Mouse (Mus musculus) myocyte (in vitro differentiated cells): Measurements from ENCODE around the gene Nt5c2. TPM values are rescaled to one million over a fixed set of nuclear protein-coding genes. Genes with fewer than 3 reads are reported as not detected.

Source experiments
- H3K27me3 ChIP-seq: one replicate; pipeline ENCODE4 v1.6.1; 2011; ENCODE audit not compliant: control insufficient read depth, insufficient read depth, insufficient read length
- H3K36me3 ChIP-seq: one replicate; pipeline ENCODE4 v1.6.1; 2011; ENCODE audit not compliant: control insufficient read depth, insufficient read depth
- H3K4me2 ChIP-seq: one replicate; pipeline ENCODE4 v1.6.1; 2011; ENCODE audit warnings: low read depth, control low read depth
- H3K4me3 ChIP-seq: one replicate; pipeline ENCODE4 v1.5.1; 2011; ENCODE audit warnings: mild to moderate bottlenecking, control low read depth, moderate library complexity
- H3K79me2 ChIP-seq: one replicate; pipeline ENCODE4 v1.6.1; 2011; ENCODE audit not compliant: control insufficient read depth, insufficient read depth
- H3ac ChIP-seq: one replicate; pipeline ENCODE4 v1.6.1; 2011; ENCODE audit not compliant: control insufficient read depth, insufficient read length
- CEBPB ChIP-seq: IDR thresholded peaks from 2 replicates; pipeline ENCODE4 v1.6.1; 2011; ENCODE audit warnings: mild to moderate bottlenecking, moderate library complexity; ENCODE audit not compliant: poor library complexity, insufficient read depth, severe bottlenecking
- E2F4 ChIP-seq: IDR thresholded peaks from one replicate; pipeline ENCODE4 v1.6.1; 2011; ENCODE audit warnings: mild to moderate bottlenecking, control low read depth, moderate library complexity; ENCODE audit not compliant: insufficient read depth
- MAX ChIP-seq: IDR thresholded peaks from one replicate; pipeline ENCODE4 v1.6.1; 2011; ENCODE audit warnings: low read depth, mild to moderate bottlenecking, control low read depth
- MYOD1 ChIP-seq, 3 experiments: IDR thresholded peaks; one replicate each; pipeline ENCODE4 v1.6.1; 2011; ENCODE audit warnings: control low read depth in 2 of 3, low read depth in 2 of 3, mild to moderate bottlenecking in 2 of 3, moderate library complexity in 1 of 3; ENCODE audit not compliant: insufficient read length in 2 of 3, control insufficient read depth in 1 of 3
- MYOG ChIP-seq, 3 experiments: IDR thresholded peaks; one replicate each; pipeline ENCODE4 v1.6.1; 2011; ENCODE audit warnings: control low read depth in 2 of 3, low read depth in 2 of 3, mild to moderate bottlenecking in 2 of 3; ENCODE audit not compliant: insufficient read length in 2 of 3, control insufficient read depth in 1 of 3, insufficient read depth in 1 of 3
- POLR2A ChIP-seq: IDR thresholded peaks from one replicate; pipeline ENCODE4 v1.6.1; 2011; ENCODE audit warnings: low read depth, mild to moderate bottlenecking, control low read depth, moderate library complexity; ENCODE audit not compliant: insufficient read length
- POLR2AphosphoS2 ChIP-seq: IDR thresholded peaks from one replicate; pipeline ENCODE4 v1.6.1; 2011; ENCODE audit warnings: low read depth, control low read depth; ENCODE audit not compliant: insufficient read length
- REST ChIP-seq: IDR thresholded peaks from one replicate; pipeline ENCODE4 v1.6.1; 2011; ENCODE audit warnings: mild to moderate bottlenecking, control low read depth, moderate library complexity; ENCODE audit not compliant: insufficient read depth, insufficient read length
- SRF ChIP-seq: IDR thresholded peaks from one replicate; pipeline ENCODE4 v1.6.1; 2011; ENCODE audit warnings: low read depth; ENCODE audit not compliant: control insufficient read depth, insufficient read length
- TCF12 ChIP-seq: IDR thresholded peaks from one replicate; pipeline ENCODE4 v1.6.1; 2011; ENCODE audit warnings: mild to moderate bottlenecking, control low read depth; ENCODE audit not compliant: poor library complexity, insufficient read depth, severe bottlenecking
- TCF3 ChIP-seq: IDR thresholded peaks from one replicate; pipeline ENCODE4 v1.6.1; 2011; ENCODE audit warnings: low read depth, control low read depth; ENCODE audit not compliant: insufficient read length
- USF1 ChIP-seq: IDR thresholded peaks from one replicate; pipeline ENCODE4 v1.6.1; 2011; ENCODE audit warnings: low read depth, mild to moderate bottlenecking, control low read depth, moderate library complexity
- polyA plus RNA-seq: library from polyadenylated mRNA; unstranded; fragments of >200 nt; fragmentation: generic; extraction: Trizol; gene quantifications from one replicate; pipeline ENCODE4 v1.2.1, GENCODE M21; 2012; ENCODE audit warnings: missing spikeins

The Nt5c2 gene
- polyA plus RNA-seq, 1 experiment, result 19.5 TPM

- TF ChIP-seq E2F4 (no peak), USF1 (no peak), MYOD1 (IDR thresholded peaks at IDR 0.05; ENCODE audit: control insufficient read depth in 1 of 3, insufficient read length in 2 of 3, low read depth in 2 of 3) (peak in 1 of 3 experiments; percentile 15), TCF12 (no peak)
Measured at GRCm38 (mm10) chr19:46971051-46971689, 43.8 kb downstream of the Nt5c2 start.

GRCm38 (mm10) chr19:46970121-46970729 is 44.7 kb downstream of the Nt5c2 start:
- no peak overlapping the region for H3K4me3 ChIP-seq
- H3K27me3 ChIP-seq, result no peaks in the 10 kb centered on the region
- no peak overlapping the region for H3ac ChIP-seq
- no peaks in the 10 kb centered on the region for H3K79me2 ChIP-seq
- TF ChIP-seq TCF3, result no peak
- TF ChIP-seq MYOD1 (IDR thresholded peaks at IDR 0.05; ENCODE audit: control insufficient read depth in 1 of 3, insufficient read length in 2 of 3, low read depth in 2 of 3), result no peak
- TF ChIP-seq TCF12, result no peak
- TF ChIP-seq E2F4, result no peak
- TF ChIP-seq POLR2A, result no peak
- no peak for TF ChIP-seq MAX
- TF ChIP-seq REST, result no peak
- no peak for TF ChIP-seq MYOG (IDR thresholded peaks at IDR 0.05; ENCODE audit: control insufficient read depth in 1 of 3, insufficient read depth in 1 of 3, insufficient read length in 2 of 3, low read depth in 2 of 3)
- TF ChIP-seq CEBPB, result no peak
- no peak for TF ChIP-seq SRF
- TF ChIP-seq POLR2AphosphoS2, result no peak
- H3K4me2 ChIP-seq, result peak overlapping the region; percentile 80
- no peaks in the 10 kb centered on the region for H3K36me3 ChIP-seq

More at GRCm38 (mm10) chr19:46971051-46971689, 43.8 kb downstream of the Nt5c2 start:
- Histone ChIP-seq H3K36me3 (no peaks in the 10 kb centered on the region), H3K79me2 (no peaks in the 10 kb centered on the region), H3ac (no peak overlapping the region), H3K4me3 (no peak overlapping the region), H3K27me3 (no peaks in the 10 kb centered on the region), H3K4me2 (no peak overlapping the region)

GRCm38 (mm10) chr19:46969286-46969985 is 45.5 kb downstream of the Nt5c2 start:
- Histone ChIP-seq H3K4me3 (no peak overlapping the region), H3K36me3 (no peaks in the 10 kb centered on the region), H3K27me3 (no peaks in the 10 kb centered on the region), H3K79me2 (no peaks in the 10 kb centered on the region), H3ac (no peak overlapping the region), H3K4me2 (peak overlapping the region; percentile 10)
- TF ChIP-seq USF1, result no peak
- no peak for TF ChIP-seq TCF12
- no peak for TF ChIP-seq POLR2AphosphoS2
- no peak for TF ChIP-seq MYOG (IDR thresholded peaks at IDR 0.05; ENCODE audit: control insufficient read depth in 1 of 3, insufficient read depth in 1 of 3, insufficient read length in 2 of 3, low read depth in 2 of 3)
- no peak for TF ChIP-seq MAX
- TF ChIP-seq CEBPB, result no peak
- TF ChIP-seq REST, result no peak
- TF ChIP-seq E2F4, result no peak
- no peak for TF ChIP-seq POLR2A
- no peak for TF ChIP-seq MYOD1 (IDR thresholded peaks at IDR 0.05; ENCODE audit: control insufficient read depth in 1 of 3, insufficient read length in 2 of 3, low read depth in 2 of 3)
- TF ChIP-seq TCF3, result no peak
- no peak for TF ChIP-seq SRF

DNA sequence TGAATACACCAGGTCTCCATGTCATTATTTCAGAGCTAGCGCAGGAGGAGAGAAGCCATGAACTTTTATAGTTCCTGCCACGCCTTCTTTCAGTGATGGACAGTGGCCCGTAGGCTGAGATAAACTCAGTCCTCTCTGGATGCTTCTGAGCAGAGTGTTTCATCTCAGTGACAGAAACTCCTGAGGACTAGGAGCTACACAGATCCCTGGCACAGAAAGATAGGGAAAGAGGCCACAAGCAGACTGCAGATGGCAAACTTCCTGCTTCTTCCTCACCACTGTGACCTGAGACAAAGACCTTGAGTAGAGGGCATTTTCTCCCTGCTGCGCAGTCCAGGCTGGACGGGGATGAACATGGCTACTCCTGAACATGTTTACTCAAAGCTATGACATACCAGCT is 46.1 kb downstream of the Nt5c2 start:
- no peaks in the 10 kb centered on the region for H3K36me3 ChIP-seq
- H3K27me3 ChIP-seq, result no peaks in the 10 kb centered on the region
- H3K79me2 ChIP-seq, result no peaks in the 10 kb centered on the region
- TF ChIP-seq REST (no peak), MYOG (IDR thresholded peaks at IDR 0.05; ENCODE audit: control insufficient read depth in 1 of 3, insufficient read depth in 1 of 3, insufficient read length in 2 of 3, low read depth in 2 of 3) (no peak), SRF (no peak), E2F4 (no peak), POLR2AphosphoS2 (no peak), MAX (no peak), MYOD1 (IDR thresholded peaks at IDR 0.05; ENCODE audit: control insufficient read depth in 1 of 3, insufficient read length in 2 of 3, low read depth in 2 of 3) (no peak), TCF12 (no peak), POLR2A (no peak), USF1 (no peak), TCF3 (no peak), CEBPB (no peak)
- H3K4me2 ChIP-seq, result no peak overlapping the region
- H3K4me3 ChIP-seq, result no peak overlapping the region
- no peak overlapping the region for H3ac ChIP-seq
